Mouse (Mus musculus): ENCODE data around the gene Zfp790. TPM values are rescaled to one million over a fixed set of nuclear protein-coding genes. Genes with fewer than 3 reads are reported as not detected.
"Not testable (repeated sequence)": the region's sequence is repeated elsewhere in the genome, so short reads cannot be mapped to it uniquely, and the experiment has no call there.

Gene Zfp790
- polyA plus RNA-seq, 2 experiments, result 8.0 to 13.8 TPM

DNA sequence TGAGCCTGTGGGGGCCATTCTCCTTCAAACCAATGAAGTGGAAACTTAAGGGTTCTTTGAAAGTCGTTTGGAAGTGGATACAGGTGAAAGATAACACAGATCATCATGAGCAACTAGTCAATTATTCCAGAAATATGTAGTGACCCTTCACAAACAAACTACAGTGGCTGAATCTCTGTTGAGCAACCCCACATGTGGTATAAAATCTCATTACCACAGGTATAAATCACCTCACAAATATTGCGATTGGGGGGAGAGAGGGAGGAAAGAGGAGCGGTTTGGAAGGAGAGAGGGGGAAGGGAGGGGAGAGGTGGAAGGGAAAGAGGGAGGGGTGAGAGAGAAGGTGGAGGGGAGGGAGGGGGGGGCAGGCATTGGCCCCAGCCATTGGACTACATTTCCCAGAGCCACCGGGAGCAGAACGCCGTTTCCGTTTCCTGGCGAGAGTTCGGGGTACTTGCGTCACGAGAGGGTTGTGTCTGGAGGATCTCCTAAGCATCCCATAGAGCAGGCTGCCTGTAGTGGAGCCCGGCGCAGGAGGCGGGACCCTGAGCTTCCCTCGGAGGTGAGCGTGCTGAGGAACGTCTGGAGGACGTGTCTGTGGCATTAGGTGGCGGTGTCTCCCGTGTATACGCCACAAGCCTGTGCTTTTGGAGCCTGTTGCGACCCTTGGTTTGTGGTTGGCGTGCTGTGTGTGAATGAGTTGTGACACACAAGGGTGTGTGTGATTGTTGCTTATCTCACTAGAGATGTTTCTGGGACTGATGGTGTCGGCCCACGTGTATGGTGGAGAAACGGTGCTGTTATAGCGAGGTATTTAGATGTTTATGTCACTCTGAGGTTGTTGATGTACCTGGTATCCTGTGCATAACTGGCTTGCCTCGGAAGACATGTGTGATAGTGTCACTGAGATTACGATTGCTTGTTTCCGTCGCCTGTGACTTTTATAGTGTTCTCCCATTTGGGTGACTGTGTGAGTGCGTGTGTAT is 43.9 kb downstream of the Zfp790 start, which contains the start of gene Zfp420:
Gene Zfp420 (plus strand): TSS at position 448 of the 986 bp plus-strand sequence.
- Histone ChIP-seq H3K4me3 (replicated peaks; ENCODE audit: low read length) (peak within 1 kb of the TSS; percentile 53), H3K27me3 (ENCODE audit: control insufficient read depth, insufficient read depth, low read length) (no peaks in the 10 kb centered on the region), H3K36me3 (ENCODE audit: control insufficient read depth, insufficient read depth, low read length) (peaks cover 4% of the 10 kb centered on the region; the same call in 1 of the 2 replicates), H3K4me1 (ENCODE audit: control insufficient read depth, insufficient read depth, low read length) (peaks cover 6% of the 10 kb centered on the region), H3K4me2 (replicated peaks; ENCODE audit: low read depth, low read length, severe bottlenecking) (peak within 1 kb of the TSS; percentile 80), H3K9me3 (ENCODE audit: control insufficient read depth, low read length) (no peaks in the 10 kb centered on the region), H3K27ac (replicated peaks; ENCODE audit: low read depth, low read length) (no peak within 1 kb of the TSS), H3K9ac (ENCODE audit: low read depth, low read length, severe bottlenecking) (peak within 1 kb of the TSS; percentile 68)
- peak; percentile 95 for DNase-seq (ENCODE audit: low spot score)
- 6% methylated on average over 29 of the region's 32 CpGs for WGBS
- peak; percentile 75; the same call in 1 of the 2 replicates for TF ChIP-seq POLR2A (IDR thresholded peaks at IDR 0.05; ENCODE audit: borderline replicate concordance, extremely low read depth, insufficient read depth, insufficient read length)
- peak; percentile 98 for ATAC-seq (ENCODE audit: low FRiP score, low read depth)

DNA sequence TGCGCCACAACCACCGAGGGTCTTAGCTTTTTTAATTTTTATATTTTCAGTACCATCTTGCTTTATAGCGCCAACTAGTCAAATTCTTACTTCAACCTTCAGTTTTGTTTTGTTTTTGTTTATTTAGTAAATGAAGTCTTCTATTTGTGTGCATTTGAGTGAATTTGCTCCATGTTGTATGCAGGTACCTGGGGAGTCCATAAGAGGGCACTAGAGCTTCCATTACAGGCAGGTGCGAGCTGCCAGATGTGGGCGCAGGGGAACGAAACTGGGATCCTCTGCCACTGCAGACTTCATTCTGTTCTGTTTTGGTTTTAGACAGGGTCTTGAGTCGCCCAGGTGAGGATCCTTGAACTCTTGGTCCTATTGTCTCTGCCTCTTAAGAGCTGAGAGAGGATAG is 45.7 kb downstream of the Zfp790 start:
- H3K27me3 ChIP-seq (ENCODE audit: control insufficient read depth, insufficient read depth, low read length), result no peaks in the 10 kb centered on the region
- ATAC-seq (ENCODE audit: low FRiP score, low read depth) (no peak), DNase-seq (ENCODE audit: low spot score) (no peak)
- peaks cover 6% of the 10 kb centered on the region for H3K4me1 ChIP-seq (ENCODE audit: control insufficient read depth, insufficient read depth, low read length)
- H3K4me3 ChIP-seq (replicated peaks; ENCODE audit: low read length), result no peak overlapping the region
- no peak overlapping the region for H3K9ac ChIP-seq (ENCODE audit: low read depth, low read length, severe bottlenecking)
- 86% methylated on average over 7 of the region's 7 CpGs for WGBS
- no peak for TF ChIP-seq POLR2A (IDR thresholded peaks at IDR 0.05; ENCODE audit: borderline replicate concordance, extremely low read depth, insufficient read depth, insufficient read length)
- H3K36me3 ChIP-seq (ENCODE audit: control insufficient read depth, insufficient read depth, low read length), result peaks cover 7% of the 10 kb centered on the region; the same call in 1 of the 2 replicates
- no peak overlapping the region for H3K4me2 ChIP-seq (replicated peaks; ENCODE audit: low read depth, low read length, severe bottlenecking)
- no peaks in the 10 kb centered on the region for H3K9me3 ChIP-seq (ENCODE audit: control insufficient read depth, low read length)
- H3K27ac ChIP-seq (replicated peaks; ENCODE audit: low read depth, low read length), result no peak overlapping the region

DNA sequence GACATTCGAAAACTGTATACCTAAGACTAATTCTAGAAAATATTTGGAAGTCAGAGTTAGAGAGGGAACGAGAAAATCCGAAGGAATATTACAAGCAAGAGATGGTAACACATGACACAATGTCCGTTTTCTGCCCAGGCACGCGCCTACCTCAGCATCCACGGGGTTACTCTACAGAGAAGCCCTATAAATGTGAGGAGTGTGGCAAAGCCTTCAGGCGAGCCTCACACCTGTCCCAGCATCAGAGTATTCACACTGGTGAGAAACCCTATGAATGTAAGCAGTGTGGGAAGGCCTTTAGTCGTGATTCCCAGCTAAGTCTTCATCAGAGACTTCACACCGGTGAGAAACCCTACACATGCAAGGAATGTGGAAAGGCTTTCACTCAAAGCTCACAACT is 58.3 kb downstream of the Zfp790 start:
- Histone ChIP-seq H3K27ac (replicated peaks; ENCODE audit: low read depth, low read length) (no peak overlapping the region), H3K27me3 (ENCODE audit: control insufficient read depth, insufficient read depth, low read length) (no peaks in the 10 kb centered on the region), H3K9me3 (ENCODE audit: control insufficient read depth, low read length) (peaks cover 28% of the 10 kb centered on the region), H3K36me3 (ENCODE audit: control insufficient read depth, insufficient read depth, low read length) (peaks cover 22% of the 10 kb centered on the region), H3K4me1 (ENCODE audit: control insufficient read depth, insufficient read depth, low read length) (no peaks in the 10 kb centered on the region), H3K9ac (ENCODE audit: low read depth, low read length, severe bottlenecking) (no peak overlapping the region), H3K4me2 (replicated peaks; ENCODE audit: low read depth, low read length, severe bottlenecking) (no peak overlapping the region), H3K4me3 (replicated peaks; ENCODE audit: low read length) (no peak overlapping the region)
- ATAC-seq (ENCODE audit: low FRiP score, low read depth) (no peak), DNase-seq (ENCODE audit: low spot score) (no peak)
- no peak for TF ChIP-seq POLR2A (IDR thresholded peaks at IDR 0.05; ENCODE audit: borderline replicate concordance, extremely low read depth, insufficient read depth, insufficient read length)
- WGBS, result 96% methylated on average over 10 of the region's 10 CpGs

DNA sequence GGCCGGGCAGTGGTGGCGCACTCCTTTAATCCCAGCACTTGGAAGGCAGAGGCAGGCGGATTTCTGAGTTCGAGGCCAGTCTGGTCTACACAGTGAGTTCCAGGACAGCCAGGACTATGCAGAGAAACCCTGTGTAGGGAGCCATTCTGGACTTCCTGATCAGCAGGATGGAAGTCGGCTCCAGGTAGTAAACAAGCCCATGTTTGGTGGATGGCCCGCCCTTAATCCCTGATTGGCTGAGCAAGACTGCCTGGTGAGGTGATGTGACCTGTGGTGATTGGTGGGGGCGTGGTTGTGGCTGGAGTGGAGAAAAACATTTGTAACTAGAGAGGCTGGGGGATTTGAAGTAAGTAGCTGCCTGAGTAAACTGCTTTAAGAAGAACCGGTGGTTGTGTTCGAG is 61.6 kb downstream of the Zfp790 start:
- not testable (repeated sequence) for H3K4me1 ChIP-seq (ENCODE audit: control insufficient read depth, insufficient read depth, low read length); H3K9ac ChIP-seq (ENCODE audit: low read depth, low read length, severe bottlenecking); H3K4me2 ChIP-seq (replicated peaks; ENCODE audit: low read depth, low read length, severe bottlenecking); H3K27ac ChIP-seq (replicated peaks; ENCODE audit: low read depth, low read length); H3K27me3 ChIP-seq (ENCODE audit: control insufficient read depth, insufficient read depth, low read length); H3K4me3 ChIP-seq (replicated peaks; ENCODE audit: low read length); DNase-seq (ENCODE audit: low spot score); ATAC-seq (ENCODE audit: low FRiP score, low read depth)
- WGBS, result 89% methylated on average over 9 of the region's 9 CpGs
- peaks cover 28% of the 10 kb centered on the region for H3K9me3 ChIP-seq (ENCODE audit: control insufficient read depth, low read length)
- H3K36me3 ChIP-seq (ENCODE audit: control insufficient read depth, insufficient read depth, low read length), result peaks cover 21% of the 10 kb centered on the region

DNA sequence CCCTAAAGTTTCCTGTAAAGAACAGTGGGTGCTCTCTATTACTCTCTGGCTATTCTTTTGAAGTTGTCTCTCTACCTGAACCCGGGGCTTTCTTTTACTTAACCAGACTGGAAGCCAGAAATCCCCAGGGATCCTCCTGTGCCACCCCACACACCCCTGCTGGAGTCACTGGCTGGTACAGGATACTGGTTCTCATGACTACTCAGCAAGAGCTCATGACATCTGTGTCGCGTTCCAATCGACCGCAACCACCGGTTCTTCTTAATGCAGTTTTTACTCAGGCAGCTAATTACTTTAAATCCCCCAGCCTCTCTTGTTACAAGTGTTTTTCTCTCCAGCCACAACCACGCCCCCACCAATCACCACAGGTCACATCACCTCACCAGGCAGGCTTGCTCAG is 64.1 kb downstream of the Zfp790 start:
- Histone ChIP-seq H3K9me3 (ENCODE audit: control insufficient read depth, low read length) (peaks cover 17% of the 10 kb centered on the region), H3K27ac (replicated peaks; ENCODE audit: low read depth, low read length) (no peak overlapping the region), H3K27me3 (ENCODE audit: control insufficient read depth, insufficient read depth, low read length) (no peaks in the 10 kb centered on the region), H3K36me3 (ENCODE audit: control insufficient read depth, insufficient read depth, low read length) (peaks cover 8% of the 10 kb centered on the region), H3K9ac (ENCODE audit: low read depth, low read length, severe bottlenecking) (no peak overlapping the region), H3K4me1 (ENCODE audit: control insufficient read depth, insufficient read depth, low read length) (no peaks in the 10 kb centered on the region), H3K4me3 (replicated peaks; ENCODE audit: low read length) (no peak overlapping the region), H3K4me2 (replicated peaks; ENCODE audit: low read depth, low read length, severe bottlenecking) (no peak overlapping the region)
- ATAC-seq (ENCODE audit: low FRiP score, low read depth) (no peak), DNase-seq (ENCODE audit: low spot score) (no peak)
- WGBS, result 35% methylated on average over 7 of the region's 7 CpGs
- TF ChIP-seq POLR2A (IDR thresholded peaks at IDR 0.05; ENCODE audit: borderline replicate concordance, extremely low read depth, insufficient read depth, insufficient read length), result no peak

MicroRNAs within 50 kb of the gene (microRNA counts, 519-probe panel; counts per million panel counts)
- microRNA mmu-miR-1964, result 2,130 counts per million, percentile 33 among the panel's probes with 10 or more counts

Small RNAs within 50 kb of the gene (microRNA-seq; reads per million reads assigned to microRNA genes)
- 1.4 reads per million for gene Mir1964

Other genes with a start within 250 kb of the Zfp790 start
- gene Catsperg2, start 89.1 kb upstream of the Zfp790 start, polyA plus RNA-seq (2012; rRNA removed), result 0.04 and 0.13 TPM in 2 replicates
- gene Catsperg2, start 89.1 kb upstream of the Zfp790 start, polyA plus RNA-seq (2014; fragmentation: Nextera tagmentation; extraction: Ambion mirVana), result not detected in 2 replicates
- 9.7 and 11.6 TPM in 2 replicates for gene Zfp84, start 47.6 kb upstream of the Zfp790 start, polyA plus RNA-seq (2012; rRNA removed)
- gene Zfp84, start 47.6 kb upstream of the Zfp790 start, polyA plus RNA-seq (2014; fragmentation: Nextera tagmentation; extraction: Ambion mirVana), result 14.0 and 15.8 TPM in 2 replicates
- gene Zfp30, start 32.1 kb upstream of the Zfp790 start, polyA plus RNA-seq (2012; rRNA removed), result 7.6 and 8.7 TPM in 2 replicates
- 11.3 and 11.4 TPM in 2 replicates for gene Zfp30, start 32.1 kb upstream of the Zfp790 start, polyA plus RNA-seq (2014; fragmentation: Nextera tagmentation; extraction: Ambion mirVana)
- 2.9 and 3.7 TPM in 2 replicates for gene Zfp940, start 37.6 kb downstream of the Zfp790 start, polyA plus RNA-seq (2012; rRNA removed)
- 6.1 and 6.2 TPM in 2 replicates for gene Zfp940, start 37.6 kb downstream of the Zfp790 start, polyA plus RNA-seq (2014; fragmentation: Nextera tagmentation; extraction: Ambion mirVana)
- gene Zfp420, start 43.9 kb downstream of the Zfp790 start, polyA plus RNA-seq (2012; rRNA removed), result 11.8 and 13.2 TPM in 2 replicates
- gene Zfp420, start 43.9 kb downstream of the Zfp790 start, polyA plus RNA-seq (2014; fragmentation: Nextera tagmentation; extraction: Ambion mirVana), result 8.0 and 9.0 TPM in 2 replicates
- gene Zfp27, start 90.5 kb downstream of the Zfp790 start, polyA plus RNA-seq (2012; rRNA removed), result 10.1 and 11.9 TPM in 2 replicates
- gene Zfp27, start 90.5 kb downstream of the Zfp790 start, polyA plus RNA-seq (2014; fragmentation: Nextera tagmentation; extraction: Ambion mirVana), result 13.6 and 14.4 TPM in 2 replicates
- gene Zfp383, start 92.1 kb downstream of the Zfp790 start, polyA plus RNA-seq (2012; rRNA removed), result 13.8 and 13.9 TPM in 2 replicates
- gene Zfp383, start 92.1 kb downstream of the Zfp790 start, polyA plus RNA-seq (2014; fragmentation: Nextera tagmentation; extraction: Ambion mirVana), result 9.5 and 10.5 TPM in 2 replicates
- gene Zfp74, start 138.0 kb downstream of the Zfp790 start, polyA plus RNA-seq (2012; rRNA removed), result 8.1 and 11.0 TPM in 2 replicates
- gene Zfp74, start 138.0 kb downstream of the Zfp790 start, polyA plus RNA-seq (2014; fragmentation: Nextera tagmentation; extraction: Ambion mirVana), result 10.5 and 13.7 TPM in 2 replicates
- gene Zfp568, start 167.8 kb downstream of the Zfp790 start, polyA plus RNA-seq (2012; rRNA removed), result 23.8 and 25.4 TPM in 2 replicates
- gene Zfp568, start 167.8 kb downstream of the Zfp790 start, polyA plus RNA-seq (2014; fragmentation: Nextera tagmentation; extraction: Ambion mirVana), result 26.2 and 26.8 TPM in 2 replicates
- 6.5 and 7.3 TPM in 2 replicates for gene Zfp14, start 235.3 kb downstream of the Zfp790 start, polyA plus RNA-seq (2012; rRNA removed)
- gene Zfp14, start 235.3 kb downstream of the Zfp790 start, polyA plus RNA-seq (2014; fragmentation: Nextera tagmentation; extraction: Ambion mirVana), result 4.9 and 5.4 TPM in 2 replicates